Mouse (Mus musculus) CH12.LX (cell line): ENCODE measurements at regions not wholly inside any gene's neighbourhood (a gene's known extent, or its start where the extent isn't known, plus 50 kb on each side); places are given as distances from the start of the nearest gene placed in this dataset.

Source experiments
- BHLHE40 ChIP-seq: IDR thresholded peaks from 2 replicates; pipeline ENCODE4 v1.6.1; 2011; ENCODE audit warnings: mild to moderate bottlenecking, low read depth, low read length, improper control_type of control experiment
- CHD1 ChIP-seq: IDR thresholded peaks from 2 replicates; pipeline ENCODE4 v1.6.1; 2012; ENCODE audit warnings: low read depth, low read length, improper control_type of control experiment, inconsistent platforms
- CTCF ChIP-seq, 2 experiments: IDR thresholded peaks in 1 of 2; conservative IDR thresholded peaks in 1 of 2; 2 replicates each; pipeline ENCODE4 v1.5.1; 2011 to 2012; ENCODE audit warnings: low read depth in 2 of 2, low read length in 2 of 2, improper control_type of control experiment in 1 of 2, inconsistent platforms in 1 of 2, mild to moderate bottlenecking in 1 of 2, moderate library complexity in 1 of 2
- E2F4 ChIP-seq: IDR thresholded peaks from 2 replicates; pipeline ENCODE4 v1.6.1; 2011; ENCODE audit warnings: low read depth, low read length, improper control_type of control experiment; ENCODE audit not compliant: insufficient replicate concordance
- EP300 ChIP-seq: IDR thresholded peaks from 2 replicates; pipeline ENCODE4 v1.6.1; 2011; ENCODE audit warnings: low read length, improper control_type of control experiment
- HCFC1 ChIP-seq: IDR thresholded peaks from 2 replicates; pipeline ENCODE4 v1.6.1; 2012; ENCODE audit warnings: low read depth, mild to moderate bottlenecking, inconsistent platforms, low read length, improper control_type of control experiment
- JUN ChIP-seq: IDR thresholded peaks from 2 replicates; pipeline ENCODE4 v1.6.1; 2011; ENCODE audit warnings: low read depth, mild to moderate bottlenecking, low read length, improper control_type of control experiment, moderate library complexity; ENCODE audit not compliant: insufficient read depth
- MAZ ChIP-seq: IDR thresholded peaks from 2 replicates; pipeline ENCODE4 v1.6.1; 2012; ENCODE audit warnings: low read depth, mild to moderate bottlenecking, inconsistent platforms, low read length, improper control_type of control experiment, moderate library complexity
- NRF1 ChIP-seq: IDR thresholded peaks from 2 replicates; pipeline ENCODE4 v1.6.1; 2014; ENCODE audit warnings: low read depth, mild to moderate bottlenecking, inconsistent platforms, low read length, improper control_type of control experiment, moderate library complexity
- POLR2A ChIP-seq: IDR thresholded peaks from 2 replicates; pipeline ENCODE4 v1.6.1; 2011; ENCODE audit warnings: low read depth, mild to moderate bottlenecking, improper control_type of control experiment, low read length
- USF2 ChIP-seq: conservative IDR thresholded peaks from 2 replicates; pipeline ENCODE4 v1.6.1; 2011; ENCODE audit warnings: low read depth, low read length, improper control_type of control experiment
- ZC3H11A ChIP-seq: IDR thresholded peaks from 2 replicates; pipeline ENCODE4 v1.6.1; 2012; ENCODE audit warnings: low read depth, mild to moderate bottlenecking, inconsistent platforms, low read length, improper control_type of control experiment

DNA sequence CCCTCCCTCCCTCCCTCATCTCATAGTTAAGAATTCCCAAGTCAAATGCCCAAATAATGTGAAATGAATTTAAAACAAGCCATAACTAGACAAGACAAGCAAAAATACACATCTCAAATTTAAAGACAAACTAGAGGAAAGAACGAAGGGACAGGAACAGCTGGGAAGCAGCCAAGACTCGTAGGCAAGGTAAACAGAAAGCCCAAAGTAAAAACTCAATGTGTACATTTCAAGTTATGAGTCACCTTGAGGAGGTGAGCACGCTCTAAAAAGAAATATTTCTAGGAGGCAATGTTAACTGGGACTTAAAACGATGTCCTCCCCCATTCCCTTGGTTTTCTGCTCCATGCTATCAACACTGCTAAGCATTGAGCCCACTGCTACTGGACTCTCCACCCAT, 68.4 kb upstream of the Tmc3 start:
- TF ChIP-seq MAZ (no peak), CTCF (conservative IDR thresholded peaks at IDR 0.05 in 1 of 2, IDR thresholded peaks at IDR 0.05 in 1 of 2; ENCODE audit: low read depth in 2 of 2, low read length in 2 of 2) (no peak), HCFC1 (no peak), POLR2A (no peak), CHD1 (no peak), NRF1 (no peak), ZC3H11A (no peak), E2F4 (no peak), JUN (no peak), EP300 (no peak), BHLHE40 (no peak), USF2 (no peak)
